Mouse (Mus musculus) midbrain, embryonic 10.5 days (tissue): ENCODE results near the gene 2200002D01Rik. TPM values are rescaled to one million over a fixed set of nuclear protein-coding genes. Genes with fewer than 3 reads are reported as not detected.

Experiments
- DNase-seq: peaks from one replicate; pipeline ENCODE4 v3.0.0-alpha.2; 2017; ENCODE audit warnings: low spot score
- H3K27ac ChIP-seq: fragments of 300-500 bp; sonication (generic); replicated peaks from 2 replicates; pipeline ENCODE4 v1.5.1; 2016; ENCODE audit warnings: mild to moderate bottlenecking
- H3K27me3 ChIP-seq: fragments of 300-500 bp; sonication (generic); 2 replicates; pipeline ENCODE4 v1.6.1; 2016; ENCODE audit warnings: low read depth, mild to moderate bottlenecking; ENCODE audit not compliant: poor library complexity, severe bottlenecking
- H3K36me3 ChIP-seq: fragments of 300-500 bp; sonication (generic); 2 replicates; pipeline ENCODE4 v1.6.1; 2016; ENCODE audit warnings: mild to moderate bottlenecking, moderate library complexity
- H3K4me1 ChIP-seq: fragments of 300-500 bp; sonication (generic); 2 replicates; pipeline ENCODE4 v1.6.1; 2016
- H3K4me3 ChIP-seq: fragments of 300-500 bp; sonication (generic); 2 replicates; pipeline ENCODE4 v1.5.1; 2016; ENCODE audit warnings: mild to moderate bottlenecking, moderate library complexity
- H3K9me3 ChIP-seq: fragments of 300-500 bp; sonication (generic); replicated peaks from 2 replicates; pipeline ENCODE4 v1.6.1; 2016; ENCODE audit warnings: mild to moderate bottlenecking
- WGBS: fragments of 180-500 bp; shearing (Covaris S2); methylation state at CpG from one replicate; pipeline ENCODE4 v1.1.7; 2016; 5-methylcytosine and 5-hydroxymethylcytosine counted together
- polyA plus RNA-seq: library from polyadenylated mRNA; unstranded; fragments of >200 nt; fragmentation: Nextera tagmentation; extraction: Ambion mirVana; gene quantifications from 2 replicates; pipeline ENCODE4 v1.2.1, GENCODE M21; 2016

The 2200002D01Rik gene
- polyA plus RNA-seq: 4.2 and 4.7 TPM in 2 replicates

- H3K9me3 ChIP-seq: no peaks in the 10 kb centered on the region
- peaks cover 29% of the 10 kb centered on the region for H3K27me3 ChIP-seq
- 8% methylated on average over 20 of the region's 20 CpGs for WGBS
- peak within 1 kb of the TSS; percentile 46 for H3K27ac ChIP-seq
- peaks cover 20% of the 10 kb centered on the region for H3K4me1 ChIP-seq
- peak within 1 kb of the TSS; percentile 49 for H3K4me3 ChIP-seq
- peaks cover 36% of the 10 kb centered on the region for H3K36me3 ChIP-seq
- peak; percentile 45 for DNase-seq
These were observed at the start of gene 2200002D01Rik for GRCm38 (mm10) chr7:29248261-29248841. TSS of gene 2200002D01Rik (minus strand) at chr7:29248466.

GRCm38 (mm10) chr7:29296998-29297397 is 48.7 kb upstream of the 2200002D01Rik start:
- Histone ChIP-seq H3K27ac (no peak overlapping the region), H3K4me3 (no peak overlapping the region), H3K36me3 (no peaks in the 10 kb centered on the region), H3K9me3 (no peaks in the 10 kb centered on the region), H3K4me1 (peaks cover 34% of the 10 kb centered on the region), H3K27me3 (no peaks in the 10 kb centered on the region)
- peak; percentile 70 for DNase-seq
- WGBS: 13% methylated on average over 10 of the region's 10 CpGs

GRCm38 (mm10) chr7:29295861-29296647 is 47.8 kb upstream of the 2200002D01Rik start:
- H3K4me3 ChIP-seq: no peak overlapping the region
- H3K4me1 ChIP-seq: peaks cover 41% of the 10 kb centered on the region
- H3K36me3 ChIP-seq: no peaks in the 10 kb centered on the region
- H3K27me3 ChIP-seq: peaks cover under 1% of the 10 kb centered on the region
- WGBS: 84% methylated on average over 24 of the region's 24 CpGs
- peak; percentile 11 for DNase-seq
- H3K9me3 ChIP-seq: no peaks in the 10 kb centered on the region
- no peak overlapping the region for H3K27ac ChIP-seq

- no peak for DNase-seq
- Histone ChIP-seq H3K4me3 (no peak overlapping the region), H3K27me3 (peaks cover 19% of the 10 kb centered on the region), H3K4me1 (peaks cover 54% of the 10 kb centered on the region), H3K9me3 (no peaks in the 10 kb centered on the region), H3K36me3 (no peaks in the 10 kb centered on the region), H3K27ac (peak overlapping the region; percentile 87)
- 65% methylated on average over 13 of the region's 13 CpGs for WGBS
These were observed 46.0 kb upstream of the 2200002D01Rik start for GRCm38 (mm10) chr7:29294111-29294761.

- peak overlapping the region; percentile 72 for H3K4me3 ChIP-seq
- peaks cover 61% of the 10 kb centered on the region for H3K4me1 ChIP-seq
- peak; percentile 44 for DNase-seq
- peak overlapping the region; percentile 87 for H3K27ac ChIP-seq
- H3K36me3 ChIP-seq: no peaks in the 10 kb centered on the region
- H3K9me3 ChIP-seq: no peaks in the 10 kb centered on the region
- peaks cover 22% of the 10 kb centered on the region for H3K27me3 ChIP-seq
- 21% methylated on average over 19 of the region's 19 CpGs for WGBS
These were observed 45.1 kb upstream of the 2200002D01Rik start for GRCm38 (mm10) chr7:29293131-29294065.

GRCm38 (mm10) chr7:29292458-29293098 is 44.3 kb upstream of the 2200002D01Rik start:
- Histone ChIP-seq H3K36me3 (no peaks in the 10 kb centered on the region), H3K27ac (peak overlapping the region; percentile 87), H3K27me3 (peaks cover 31% of the 10 kb centered on the region), H3K4me3 (peak overlapping the region; percentile 72), H3K4me1 (peaks cover 61% of the 10 kb centered on the region), H3K9me3 (no peaks in the 10 kb centered on the region)
- 31% methylated on average over 8 of the region's 8 CpGs for WGBS
- DNase-seq: no peak

- peak; percentile 68 for DNase-seq
- H3K27ac ChIP-seq: peak overlapping the region; percentile 87
- H3K27me3 ChIP-seq: peaks cover 38% of the 10 kb centered on the region
- WGBS: 21% methylated on average over 7 of the region's 7 CpGs
- peaks cover 59% of the 10 kb centered on the region for H3K4me1 ChIP-seq
- H3K36me3 ChIP-seq: no peaks in the 10 kb centered on the region
- peak overlapping the region; percentile 72 for H3K4me3 ChIP-seq
- H3K9me3 ChIP-seq: no peaks in the 10 kb centered on the region
These were observed 43.6 kb upstream of the 2200002D01Rik start for GRCm38 (mm10) chr7:29291616-29292457.

GRCm38 (mm10) chr7:29290691-29291485 is 42.6 kb upstream of the 2200002D01Rik start:
- no peak for DNase-seq
- H3K9me3 ChIP-seq: no peaks in the 10 kb centered on the region
- peaks cover 58% of the 10 kb centered on the region for H3K4me1 ChIP-seq
- WGBS: 43% methylated on average over 11 of the region's 11 CpGs
- H3K27ac ChIP-seq: peak overlapping the region; percentile 87
- H3K27me3 ChIP-seq: peaks cover 39% of the 10 kb centered on the region
- peak overlapping the region; percentile 72 for H3K4me3 ChIP-seq
- no peaks in the 10 kb centered on the region for H3K36me3 ChIP-seq

GRCm38 (mm10) chr7:29289856-29290255 is 41.6 kb upstream of the 2200002D01Rik start:
- no peaks in the 10 kb centered on the region for H3K36me3 ChIP-seq
- H3K27me3 ChIP-seq: peaks cover 45% of the 10 kb centered on the region
- H3K4me3 ChIP-seq: peak overlapping the region; percentile 72
- DNase-seq: no peak
- 86% methylated on average over 6 of the region's 6 CpGs for WGBS
- no peaks in the 10 kb centered on the region for H3K9me3 ChIP-seq
- peaks cover 58% of the 10 kb centered on the region for H3K4me1 ChIP-seq
- H3K27ac ChIP-seq: peak overlapping the region; percentile 85

- Histone ChIP-seq H3K4me1 (peaks cover 55% of the 10 kb centered on the region), H3K4me3 (peak within 1 kb of the TSS; percentile 72), H3K27ac (peak within 1 kb of the TSS; percentile 87), H3K9me3 (no peaks in the 10 kb centered on the region), H3K27me3 (peaks cover 53% of the 10 kb centered on the region), H3K36me3 (no peaks in the 10 kb centered on the region)
- peak; percentile 86 for DNase-seq
- WGBS: 1% methylated on average over 59 of the region's 59 CpGs
These were observed 40.8 kb upstream of the 2200002D01Rik start, which contains the start of gene Ppp1r14a for GRCm38 (mm10) chr7:29288942-29289638. TSS of gene Ppp1r14a (plus strand) at chr7:29289308.
